Mouse (Mus musculus) heart, postnatal 14 days (tissue): ENCODE measurements around the gene Scgb2a2. TPM values are rescaled to one million over a fixed set of nuclear protein-coding genes. Genes with fewer than 3 reads are reported as not detected.
"Not testable (repeated sequence)": the region's sequence is repeated elsewhere in the genome, so short reads cannot be mapped to it uniquely, and the experiment has no call there.

Experiments used
- DNase-seq, 2 experiments: peaks; one replicate each; pipeline ENCODE4 v3.0.0; 2021 to 2022
- intact Hi-C: fragments of 180-260 bp; cut with DNase I; formaldehyde crosslinking; loops from one replicate; pipeline ENCODE4 v1.15.1; 2025
- long read RNA-seq, 2 experiments: library from polyadenylated mRNA; stranded (forward); transcript quantifications; one replicate each; pipeline ENCODE4 v2.0.0; 2021
- microRNA-seq, 2 experiments: library from miRNA; unstranded; fragments of <30 nt; microRNA quantifications; one replicate each; pipeline ENCODE4 v1.2.0; 2021 to 2022
- total RNA-seq, 2 experiments: library from RNA; stranded (reverse); gene quantifications; 2 replicates each; pipeline ENCODE4 v1.2.3; 2021

Gene Scgb2a2
- total RNA-seq = not detected
- long read RNA-seq, experiment 1 = 0 reads
- long read RNA-seq, experiment 2 = 0 reads

GRCm38 (mm10) chr19:9847262-9847661, at the start of gene Scgb2a2:
TSS of gene Scgb2a2 (plus strand) at chr19:9847562.
- intact Hi-C loops = no loop called here
- DNase-seq = no peak

- DNase-seq = peak; percentile 49 to 68
- intact Hi-C loops = not testable (repeated sequence)
Observed at GRCm38 (mm10) chr19:9836581-9837340, 10.6 kb upstream of the Scgb2a2 start.

- intact Hi-C loops = no loop called here
- no peak for DNase-seq
Observed at GRCm38 (mm10) chr19:9837341-9837715, 10.0 kb upstream of the Scgb2a2 start.

DNA sequence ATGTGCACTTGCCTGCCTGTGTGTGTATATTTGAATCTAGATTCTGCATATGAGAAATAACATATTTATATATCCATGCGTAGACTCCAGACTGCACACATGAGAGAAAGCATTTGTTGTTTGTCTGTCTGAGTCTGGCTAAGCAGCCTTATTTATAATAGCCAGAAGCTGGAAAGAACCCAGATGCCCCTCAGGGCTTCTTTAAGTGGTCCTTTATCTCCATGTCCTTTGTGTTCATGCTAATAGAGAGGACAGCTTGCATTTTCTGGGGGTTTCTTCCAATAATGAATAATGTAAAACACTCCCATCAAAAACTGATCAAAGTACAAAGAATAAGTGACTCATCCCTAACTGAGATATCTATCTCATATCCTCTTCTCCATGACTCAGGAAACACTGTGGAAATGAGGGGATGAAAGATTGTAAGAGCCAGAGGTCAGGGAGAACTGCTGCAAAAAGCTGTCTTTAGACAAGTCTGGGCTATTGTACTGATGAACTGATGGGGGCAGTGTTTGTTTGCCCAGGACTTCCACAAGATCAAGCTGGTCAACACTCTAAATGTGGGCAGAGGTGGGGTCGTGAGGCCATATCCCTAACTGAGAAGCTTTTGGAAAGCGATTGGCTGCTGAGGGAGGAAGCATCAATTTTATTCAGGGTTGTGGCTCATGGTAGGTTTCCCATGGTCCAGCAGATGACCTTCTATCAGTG, 2.2 kb downstream of the Scgb2a2 start:
- intact Hi-C loops, DNase-seq: not testable (repeated sequence)

DNA sequence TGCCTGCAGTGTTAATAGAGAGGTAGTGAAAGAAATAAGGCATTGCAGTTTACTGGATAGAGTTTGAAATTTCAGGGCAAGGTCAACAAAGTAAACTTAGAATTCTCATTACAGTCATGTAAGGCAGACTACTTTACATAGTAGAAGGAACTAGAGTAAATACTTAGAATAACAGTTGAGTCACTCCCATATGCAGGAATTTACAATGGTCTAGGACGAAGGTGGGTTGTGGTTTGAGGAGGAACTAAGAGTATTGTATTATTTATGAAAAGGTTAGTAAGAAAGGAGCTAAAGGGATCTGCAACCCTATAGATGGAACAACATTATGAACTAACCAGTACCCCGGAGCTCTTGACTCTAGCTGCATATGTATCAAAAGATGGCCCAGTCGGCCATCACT, 13.5 kb downstream of the Scgb2a2 start:
- DNase-seq, intact Hi-C loops: not testable (repeated sequence)

- DNase-seq = no peak
- intact Hi-C loops = no loop called here
Observed at GRCm38 (mm10) chr19:9864856-9865255, 17.5 kb downstream of the Scgb2a2 start.

DNA sequence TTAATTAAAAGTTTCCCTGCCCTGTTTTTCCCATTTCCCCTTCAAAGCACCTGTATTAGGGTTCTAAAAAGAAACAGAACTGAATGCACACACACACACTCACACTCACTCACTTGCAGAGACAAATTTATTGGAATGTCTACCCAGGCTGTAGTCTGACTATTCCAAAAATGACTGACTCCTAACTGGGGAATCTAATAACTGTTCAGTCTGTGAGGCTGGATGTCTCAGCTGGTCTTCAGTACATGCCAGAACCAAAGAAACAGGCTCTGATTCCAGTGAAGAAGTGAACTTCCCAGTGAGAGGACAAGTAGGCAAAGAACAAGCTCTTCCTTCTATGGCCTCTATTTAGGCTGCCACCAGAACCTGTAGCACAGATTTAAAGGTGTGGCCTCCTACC, 18.1 kb downstream of the Scgb2a2 start:
- DNase-seq = no peak
- intact Hi-C loops = no loop called here

DNA sequence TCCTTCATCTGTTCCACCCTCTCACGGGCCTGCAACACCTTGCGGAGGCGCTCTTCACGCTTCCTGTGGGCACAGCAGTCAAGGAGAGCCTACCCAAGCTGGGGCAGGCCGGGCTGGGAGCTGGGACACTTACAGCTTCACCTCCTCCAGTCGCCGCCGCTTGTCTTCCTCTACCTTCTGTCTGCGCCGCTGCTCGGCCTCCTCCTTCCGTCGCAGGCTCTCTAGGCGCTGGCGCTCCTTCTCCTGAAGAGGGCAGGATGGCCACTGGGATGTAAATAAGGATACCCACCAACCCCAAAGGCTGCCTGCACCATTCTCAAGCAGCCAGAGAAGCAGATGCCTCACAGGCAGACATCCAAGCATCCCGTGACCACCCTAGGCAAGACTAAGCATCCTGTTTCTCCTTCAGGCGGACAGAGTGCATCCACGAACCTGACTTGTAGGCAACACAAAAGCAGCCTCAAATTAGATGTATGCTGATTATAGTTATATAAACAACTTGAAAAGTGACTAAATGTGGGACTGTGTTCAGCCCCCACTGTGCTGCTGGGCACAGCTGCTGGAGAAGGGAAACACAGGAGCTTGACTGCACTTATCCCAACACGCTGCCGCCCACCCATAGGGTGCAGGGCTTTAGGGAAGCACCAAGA, 30.9 kb downstream of the Scgb2a2 start:
- intact Hi-C loops = no loop called here
- DNase-seq = no peak

DNA sequence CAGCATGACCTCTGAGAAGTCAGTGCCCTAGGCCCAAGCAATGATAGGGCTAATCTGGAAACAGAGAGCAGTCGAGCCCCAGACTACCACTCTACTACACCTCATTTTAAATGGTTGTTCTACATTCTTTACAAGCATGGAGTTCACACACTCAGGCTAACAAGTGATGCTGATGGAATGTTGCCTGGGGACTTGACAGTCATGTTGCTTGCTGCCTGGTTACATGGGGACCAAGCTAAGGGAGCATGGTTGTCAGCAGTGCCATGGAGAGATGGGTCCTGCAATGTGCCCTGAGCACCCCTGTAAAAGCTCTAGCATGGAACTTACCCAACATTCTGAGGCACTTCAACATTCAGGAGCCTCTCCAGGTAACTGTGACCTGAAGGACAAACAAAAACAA, 39.0 kb downstream of the Scgb2a2 start:
- intact Hi-C loops = no loop called here

DNA sequence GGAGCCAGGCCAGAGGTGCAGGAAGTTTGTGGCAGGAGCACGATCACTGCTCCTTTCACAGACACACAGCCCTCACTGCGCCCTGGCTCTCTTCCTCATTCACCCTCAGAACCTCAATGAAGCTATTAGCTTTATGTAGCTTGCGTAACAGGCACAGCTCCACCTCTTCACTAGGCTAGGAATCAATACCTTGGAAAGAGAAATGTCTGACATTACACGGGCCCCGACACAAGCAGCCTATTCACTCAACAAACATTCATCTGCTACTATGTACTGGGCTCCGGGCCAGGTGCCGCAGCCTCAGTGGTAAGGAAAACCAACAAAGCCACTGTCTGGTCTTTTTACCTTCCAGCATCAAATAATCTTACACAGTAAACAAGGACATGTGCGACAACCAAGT, 39.4 kb downstream of the Scgb2a2 start:
- intact Hi-C loops = no loop called here
- DNase-seq = no peak

More for the DNA sequence above, 39.0 kb downstream of the Scgb2a2 start:
- no peak for DNase-seq

- intact Hi-C loops = no loop called here
- no peak for DNase-seq
Observed at GRCm38 (mm10) chr19:9896067-9896466, 48.7 kb downstream of the Scgb2a2 start.

DNA sequence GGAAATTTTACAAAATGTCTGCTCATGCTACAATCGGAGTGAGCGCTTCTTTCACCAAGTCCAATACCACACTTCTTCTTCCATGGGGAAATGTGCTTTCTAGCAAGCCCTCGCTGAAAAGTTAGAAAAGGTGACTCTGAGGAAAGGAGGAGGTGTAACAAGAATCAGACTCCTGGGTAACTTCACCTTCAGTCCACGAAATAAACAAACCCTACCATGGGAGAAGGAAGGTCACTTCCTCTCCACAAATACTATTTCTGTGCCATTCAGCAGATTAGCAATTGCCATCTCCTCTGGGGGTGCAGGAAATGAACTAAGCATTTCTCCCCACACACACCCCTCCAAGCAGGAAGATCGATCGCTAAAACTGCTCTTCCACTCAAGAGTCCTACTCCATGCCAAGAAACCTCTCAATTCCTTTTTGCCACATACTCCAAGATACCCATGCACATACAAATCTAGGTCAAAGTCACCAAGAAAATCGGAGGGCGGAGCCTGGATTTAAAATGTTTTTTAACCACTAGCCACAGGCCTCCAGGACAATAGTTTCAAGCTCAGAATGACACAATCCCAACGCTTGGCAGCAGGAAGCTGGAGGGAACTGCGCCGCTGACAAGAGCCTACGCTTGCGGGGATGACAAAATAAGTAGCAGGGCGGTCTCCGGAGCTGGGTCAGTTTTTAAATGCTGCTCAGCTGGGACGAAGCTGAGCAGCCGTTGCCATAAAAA, 51.1 kb downstream of the Scgb2a2 start:
- intact Hi-C loops = no loop called here
- DNase-seq = peak in 1 of 2 experiments; percentile 15

- DNase-seq = peak; percentile 87 to 89
- intact Hi-C loops = no loop called here
Observed at GRCm38 (mm10) chr19:9899072-9899779, 51.9 kb downstream of the Scgb2a2 start, which contains the start of gene Incenp. TSS of gene Incenp (minus strand) at chr19:9899551.

DNA sequence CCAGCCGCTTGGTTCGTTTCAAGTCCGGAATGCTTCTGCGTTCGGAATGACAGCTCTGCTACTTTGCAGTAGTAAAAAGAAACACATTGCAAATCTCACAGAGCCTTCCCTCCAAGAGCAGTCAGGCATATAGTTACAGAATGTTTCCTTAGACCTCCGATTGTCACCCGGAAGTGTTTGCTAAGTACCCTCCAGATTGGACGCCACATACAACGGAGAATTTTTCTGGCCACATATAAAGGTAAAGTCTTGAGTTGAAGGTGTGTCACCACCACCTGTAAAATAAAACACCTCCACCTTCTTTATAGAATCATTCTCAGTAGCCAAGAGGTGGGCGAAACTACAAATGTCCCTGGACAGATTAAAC, 52.4 kb downstream of the Scgb2a2 start:
- DNase-seq = no peak
- intact Hi-C loops = no loop called here

GRCm38 (mm10) chr19:9900696-9901095, 53.3 kb downstream of the Scgb2a2 start:
- DNase-seq, intact Hi-C loops: not testable (repeated sequence)

Small RNAs within 50 kb of the gene (microRNA-seq; reads per million reads assigned to microRNA genes)
- gene Gm22369 = 0 reads per million in 2 experiments

Other genes with a start within 250 kb of the Scgb2a2 start
- 10 to 100 TPM in 1 of 2 experiments, 1 to 10 TPM in 1; 9.5 to 17.1 TPM for gene Incenp, start 52.0 kb downstream of the Scgb2a2 start, total RNA-seq
- gene Fth1, start 133.0 kb downstream of the Scgb2a2 start, total RNA-seq = 1,000 to 10,000 TPM; 2,034 to 2,074 TPM
- under 1 TPM; 0.17 to 0.29 TPM for gene Best1, start 154.1 kb downstream of the Scgb2a2 start, total RNA-seq
- 1 to 10 TPM; 9.7 to 9.9 TPM for gene Rab3il1, start 154.1 kb downstream of the Scgb2a2 start, total RNA-seq
- 10 to 100 TPM; 33.0 to 36.3 TPM for gene Fads3, start 194.0 kb downstream of the Scgb2a2 start, total RNA-seq